9 mouse cellular contexts compared by ENCODE assay signal in the genomic region with DNA sequence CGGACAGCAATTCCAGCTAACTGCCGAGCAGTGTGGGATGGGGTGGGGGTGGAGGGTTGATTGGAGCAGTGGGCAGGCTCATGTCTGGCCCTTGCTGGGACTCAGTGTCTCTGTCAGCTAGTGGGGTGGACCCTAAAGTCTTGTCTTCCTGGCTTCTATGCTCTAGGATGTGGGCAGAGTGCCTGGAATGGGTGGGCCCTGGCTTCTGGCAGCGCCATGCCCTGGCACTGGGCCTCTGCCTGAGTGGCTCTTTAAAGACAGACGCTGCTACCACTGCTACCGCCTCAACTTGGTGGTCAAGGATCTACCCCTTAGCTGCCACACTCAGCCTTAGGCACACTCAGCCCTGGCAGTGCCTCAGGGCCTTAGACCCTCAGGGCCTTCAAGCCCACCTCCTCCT. TPM values are rescaled to one million over a fixed set of nuclear protein-coding genes. Genes with fewer than 3 reads are reported as not detected.
DNase-seq lines count a peak whose midpoint lies in the region; ATAC-seq and TF ChIP-seq lines count a peak whose summit lies in the region.
"Had no signal": no experiment of that assay in that cellular context is flagged by ENCODE, and none has a peak within 500 bp of the region (broad histone marks: within the 10 kb centered on the region; RNA-seq: fewer than 3 reads in every experiment).

No protein-coding gene starts in this region.

- no peak for ATAC-seq in frontal cortex, adult (ENCODE audit: low TSS enrichment)
- ATAC-seq in intestine, embryonic 16.5 days = no peak
- ATAC-seq in limb, embryonic 12.5 days (ENCODE audit: insufficient number of reproducible peaks, insufficient read depth, low FRiP score, low TSS enrichment, low read depth) = no peak

- 29% methylated on average over 5 of the region's 5 CpGs for WGBS in intestine, embryonic 16.5 days
- WGBS in limb, embryonic 12.5 days = 49% methylated on average over 5 of the region's 5 CpGs
- under 1% methylated on average over 5 of the region's 5 CpGs for WGBS in olfactory bulb, adult 2 months

- no peak overlapping the region for H3K4me2 ChIP-seq in intestine, embryonic 16.5 days (ENCODE audit: low read depth, low read length)
- H3K4me2 ChIP-seq in limb, embryonic 12.5 days = peak overlapping the region; percentile 7; the same call in 1 of the 2 replicates

- no peak overlapping the region for H3K4me3 ChIP-seq in intestine, embryonic 16.5 days (ENCODE audit: low read length)
- no peak overlapping the region for H3K4me3 ChIP-seq in limb, embryonic 12.5 days (replicated peaks)
- H3K4me3 ChIP-seq in olfactory bulb, adult 2 months (ENCODE audit: insufficient read depth, low read depth, low read length) = peak overlapping the region; percentile 63

- H3K4me1 ChIP-seq in intestine, embryonic 16.5 days (ENCODE audit: control insufficient read depth, insufficient read depth, low read length) = peaks cover 42% of the 10 kb centered on the region
- H3K4me1 ChIP-seq in limb, embryonic 12.5 days (replicated peaks) = peaks cover 58% of the 10 kb centered on the region
- peaks cover 68% of the 10 kb centered on the region for H3K4me1 ChIP-seq in olfactory bulb, adult 2 months (ENCODE audit: control insufficient read depth, insufficient read depth, low read length)

- TF ChIP-seq CTCF in olfactory bulb, adult 2 months (IDR thresholded peaks at IDR 0.05; ENCODE audit: insufficient read depth, low read depth, low read length) = no peak

- no peak for TF ChIP-seq POLR2A in olfactory bulb, adult 2 months (IDR thresholded peaks at IDR 0.05; ENCODE audit: insufficient read depth, low read depth, low read length)

- no peaks in the 10 kb centered on the region for H3K9me3 ChIP-seq in intestine, embryonic 16.5 days (ENCODE audit: control insufficient read depth, low read length)
- no peaks in the 10 kb centered on the region for H3K9me3 ChIP-seq in limb, embryonic 12.5 days

- no peak overlapping the region for H3K27ac ChIP-seq in intestine, embryonic 16.5 days (ENCODE audit: low read length)
- peak overlapping the region; percentile 62; the same call in 1 of the 2 replicates for H3K27ac ChIP-seq in limb, embryonic 12.5 days
- H3K27ac ChIP-seq in olfactory bulb, adult 2 months (ENCODE audit: insufficient read depth, low read depth, low read length) = peak overlapping the region; percentile 56

- peak overlapping the region; percentile 38; the same call in 1 of the 2 replicates for H3K9ac ChIP-seq in intestine, embryonic 16.5 days (ENCODE audit: low read depth, low read length)
- no peak overlapping the region for H3K9ac ChIP-seq in limb, embryonic 12.5 days (replicated peaks)

- peak; percentile 54 to 62 for DNase-seq in frontal cortex, postnatal 14 days (ENCODE audit: low spot score in 2 of 2)
- peak; percentile 76 for DNase-seq in cerebellum, adult 9-10 months
- DNase-seq in gastrocnemius, postnatal 25 days = peak; percentile 85
- DNase-seq in thymus, postnatal 25 days = no peak

- H3K27me3 ChIP-seq in intestine, embryonic 16.5 days (replicated peaks; ENCODE audit: control insufficient read depth, insufficient read depth, low read length) = no peaks in the 10 kb centered on the region
- no peaks in the 10 kb centered on the region for H3K27me3 ChIP-seq in limb, embryonic 12.5 days

- no peaks in the 10 kb centered on the region for H3K36me3 ChIP-seq in intestine, embryonic 16.5 days (ENCODE audit: control insufficient read depth, insufficient read depth, low read length)
- H3K36me3 ChIP-seq in limb, embryonic 12.5 days = no peaks in the 10 kb centered on the region; the same call in 1 of the 2 replicates

RNA-seq across cellular contexts. Expression of a gene that starts 7.2 kb away (rescaled TPM):
- total RNA-seq in gastrocnemius, postnatal 25 days (2021) = 1,000 to 10,000 TPM; 1,680 to 2,125 TPM
- polyA plus RNA-seq in intestine, embryonic 16.5 days (2015; fragmentation: Nextera tagmentation; extraction: Ambion mirVana) = 15.3 and 18.6 TPM in 2 replicates
- 34.3 and 34.4 TPM in 2 replicates for polyA plus RNA-seq in limb, embryonic 12.5 days (2016; fragmentation: Nextera tagmentation; extraction: Ambion mirVana)
- polyA plus RNA-seq in olfactory bulb, adult 2 months (2012; ENCODE audit: insufficient read depth, insufficient read length, low replicate concordance, missing spikeins) = not detected in 2 replicates

RNA-seq across cellular contexts. Expression of a gene that starts 17.7 kb away (rescaled TPM):
- total RNA-seq in gastrocnemius, postnatal 25 days (2021) = 10 to 100 TPM; 28.0 to 30.7 TPM
- 66.8 and 70.3 TPM in 2 replicates for polyA plus RNA-seq in intestine, embryonic 16.5 days (2015; fragmentation: Nextera tagmentation; extraction: Ambion mirVana)
- 24.7 and 25.7 TPM in 2 replicates for polyA plus RNA-seq in limb, embryonic 12.5 days (2016; fragmentation: Nextera tagmentation; extraction: Ambion mirVana)
- not detected in 2 replicates for polyA plus RNA-seq in olfactory bulb, adult 2 months (2012; ENCODE audit: insufficient read depth, insufficient read length, low replicate concordance, missing spikeins)

RNA-seq across cellular contexts. Expression of a gene that starts 29.2 kb away (rescaled TPM):
- 10 to 100 TPM; 37.3 to 42.6 TPM for total RNA-seq in gastrocnemius, postnatal 25 days (2021)
- polyA plus RNA-seq in intestine, embryonic 16.5 days (2015; fragmentation: Nextera tagmentation; extraction: Ambion mirVana) = 12.3 and 15.2 TPM in 2 replicates
- 23.4 and 23.7 TPM in 2 replicates for polyA plus RNA-seq in limb, embryonic 12.5 days (2016; fragmentation: Nextera tagmentation; extraction: Ambion mirVana)
- polyA plus RNA-seq in olfactory bulb, adult 2 months (2012; ENCODE audit: insufficient read depth, insufficient read length, low replicate concordance, missing spikeins) = not detected in 2 replicates

RNA-seq across cellular contexts. Expression of a gene that starts 41.8 kb away (rescaled TPM):
- total RNA-seq in gastrocnemius, postnatal 25 days (2021) = 10 to 100 TPM; 24.6 to 29.2 TPM
- polyA plus RNA-seq in intestine, embryonic 16.5 days (2015; fragmentation: Nextera tagmentation; extraction: Ambion mirVana) = 14.7 and 16.5 TPM in 2 replicates
- polyA plus RNA-seq in limb, embryonic 12.5 days (2016; fragmentation: Nextera tagmentation; extraction: Ambion mirVana) = 29.8 and 29.9 TPM in 2 replicates
- polyA plus RNA-seq in olfactory bulb, adult 2 months (2012; ENCODE audit: insufficient read depth, insufficient read length, low replicate concordance, missing spikeins) = not detected in 2 replicates

RNA-seq across cellular contexts. Expression of a gene that starts 53.2 kb away (rescaled TPM):
- total RNA-seq in gastrocnemius, postnatal 25 days (2021) = not detected
- polyA plus RNA-seq in intestine, embryonic 16.5 days (2015; fragmentation: Nextera tagmentation; extraction: Ambion mirVana) = not detected in 2 replicates
- polyA plus RNA-seq in limb, embryonic 12.5 days (2016; fragmentation: Nextera tagmentation; extraction: Ambion mirVana) = 0.55 TPM in 1 of 2 replicates, not detected in the other
- not detected in 2 replicates for polyA plus RNA-seq in olfactory bulb, adult 2 months (2012; ENCODE audit: insufficient read depth, insufficient read length, low replicate concordance, missing spikeins)
- total RNA-seq: gastrocnemius, postnatal 4 days had no signal

Comparison
In these comparisons a context has a peak if more than half of its experiments do, and no peak if none do; other contexts are left out.
1. RNA of a gene that starts 17.7 kb away (polyA plus RNA-seq): 66.8 to 70.3 TPM in intestine, embryonic 16.5 days and 24.7 to 25.7 TPM in limb, embryonic 12.5 days; not detected in olfactory bulb, adult 2 months; every median in the first group is over 10 times any median in the second.